Mouse (Mus musculus) spleen, postnatal 4 days (tissue): Measurements from ENCODE around the gene Rybp.

Experiments used
- DNase-seq, 2 experiments: peaks; one replicate each; pipeline ENCODE4 v3.0.0; 2022; ENCODE audit warnings: low spot score in 2 of 2

Rybp gene

GRCm38 (mm10) chr6:100188883-100189743 is 98.2 kb downstream of the Rybp start:
- DNase-seq, result no peak

GRCm38 (mm10) chr6:100187821-100188220 is 99.5 kb downstream of the Rybp start:
- DNase-seq, result no peak

- no peak for DNase-seq
Observed at GRCm38 (mm10) chr6:100186789-100187188, 100.5 kb downstream of the Rybp start.

- DNase-seq, result no peak
Observed at GRCm38 (mm10) chr6:100185524-100185923, 101.8 kb downstream of the Rybp start.

GRCm38 (mm10) chr6:100183344-100183743 is 103.9 kb downstream of the Rybp start:
- no peak for DNase-seq

GRCm38 (mm10) chr6:100180883-100181262 is 106.4 kb downstream of the Rybp start:
- DNase-seq, result no peak

GRCm38 (mm10) chr6:100180213-100180882 is 106.9 kb downstream of the Rybp start:
- no peak for DNase-seq

GRCm38 (mm10) chr6:100178830-100179229 is 108.5 kb downstream of the Rybp start:
- peak in 1 of 2 experiments; percentile 22 for DNase-seq
